ENCODE assay signal across 8 mouse cellular contexts in genomic region chr9:114797329-114798004, GRCm38 (mm10). TPM values are rescaled to one million over a fixed set of nuclear protein-coding genes. Genes with fewer than 3 reads are reported as not detected.
A peak's percentile ranks its signal among the peaks of the same experiment; 100 is the strongest.
DNase-seq lines count a peak whose midpoint lies in the region; ATAC-seq and TF ChIP-seq lines count a peak whose summit lies in the region.

No protein-coding gene starts in this region.

- no peaks in the 10 kb centered on the region for H3K36me3 ChIP-seq in forebrain, embryonic 16.5 days (ENCODE audit: control insufficient read depth, insufficient read depth)
- peaks cover 8% of the 10 kb centered on the region; the same call in 1 of the 2 replicates for H3K36me3 ChIP-seq in liver, postnatal 0 days (replicated peaks; ENCODE audit: insufficient read depth, low read length)
- no peaks in the 10 kb centered on the region for H3K36me3 ChIP-seq in neural tube, embryonic 15.5 days

- no peaks in the 10 kb centered on the region for H3K27me3 ChIP-seq in forebrain, embryonic 16.5 days (replicated peaks; ENCODE audit: control insufficient read depth, insufficient read depth, low read length)
- H3K27me3 ChIP-seq in liver, postnatal 0 days (ENCODE audit: insufficient read depth, low read length), result no peaks in the 10 kb centered on the region
- 0 out of 2 replicates have a peak, but pooled peaks cover 3% of the 10 kb centered on the region for H3K27me3 ChIP-seq in neural tube, embryonic 15.5 days (replicated peaks)

- H3K4me1 ChIP-seq in forebrain, embryonic 16.5 days (replicated peaks; ENCODE audit: control insufficient read depth, insufficient read depth, low read length), result peaks cover 4% of the 10 kb centered on the region
- H3K4me1 ChIP-seq in liver, postnatal 0 days (ENCODE audit: insufficient read depth), result peaks cover 4% of the 10 kb centered on the region; the same call in 1 of the 2 replicates
- peaks cover 7% of the 10 kb centered on the region for H3K4me1 ChIP-seq in neural tube, embryonic 15.5 days

- H3K9ac ChIP-seq in forebrain, embryonic 16.5 days (replicated peaks; ENCODE audit: low read depth, low read length), result 0 out of 2 replicates have a peak overlapping the region, but pooled peaks have one; percentile 8
- no peak overlapping the region for H3K9ac ChIP-seq in liver, postnatal 0 days (replicated peaks)
- no peak overlapping the region for H3K9ac ChIP-seq in neural tube, embryonic 15.5 days (replicated peaks)

- no peaks in the 10 kb centered on the region for H3K9me3 ChIP-seq in forebrain, embryonic 16.5 days (ENCODE audit: control insufficient read depth, low read length)
- H3K9me3 ChIP-seq in liver, postnatal 0 days (ENCODE audit: low read length), result no peaks in the 10 kb centered on the region
- H3K9me3 ChIP-seq in neural tube, embryonic 15.5 days (replicated peaks), result no peaks in the 10 kb centered on the region

- ATAC-seq in forebrain, embryonic 16.5 days, result peak; percentile 86
- peak; percentile 73 for ATAC-seq in liver, postnatal 0 days
- ATAC-seq in neural tube, embryonic 15.5 days (ENCODE audit: low FRiP score), result peak; percentile 89

- 50% methylated on average over 11 of the region's 11 CpGs for WGBS in forebrain, embryonic 16.5 days
- WGBS in liver, postnatal 0 days (ENCODE audit: insufficient replicate concordance), result 56% methylated on average over 11 of the region's 11 CpGs
- WGBS in neural tube, embryonic 15.5 days, result 51% methylated on average over 11 of the region's 11 CpGs

- no peak overlapping the region for H3K4me3 ChIP-seq in forebrain, embryonic 16.5 days (replicated peaks; ENCODE audit: low read length)
- no peak overlapping the region for H3K4me3 ChIP-seq in liver, postnatal 0 days (ENCODE audit: low read depth, low read length)
- no peak overlapping the region for H3K4me3 ChIP-seq in neural tube, embryonic 15.5 days (replicated peaks)

- intact Hi-C loops in heart, postnatal 25 days (cut with DNase I), result loop anchor here (1.0 to 5.0 kb wide), 4 partner anchors 45 to 160 kb away; no protein-coding TSS in a partner anchor

- TF ChIP-seq CTCF in liver, postnatal 0 days (IDR thresholded peaks at IDR 0.05; ENCODE audit: low read depth), result peak; percentile 97

- H3K27ac ChIP-seq in forebrain, embryonic 16.5 days (ENCODE audit: low read length), result no peak overlapping the region
- no peak overlapping the region for H3K27ac ChIP-seq in liver, postnatal 0 days (ENCODE audit: low read depth)
- H3K27ac ChIP-seq in neural tube, embryonic 15.5 days (replicated peaks), result no peak overlapping the region

- TF ChIP-seq EP300 in liver, postnatal 0 days (IDR thresholded peaks at IDR 0.05; ENCODE audit: low read depth), result no peak

- DNase-seq in ES-CJ7 (ENCODE audit: low read depth, low spot score), result peak; percentile 67
- peak; percentile 65 for DNase-seq in cerebellum, adult 11-12 months
- peak; percentile 67 for DNase-seq in heart, postnatal 25 days (ENCODE audit: low spot score)
- DNase-seq in layer of hippocampus, adult 11-12 months (ENCODE audit: low spot score), result peak; percentile 89
- DNase-seq in liver, postnatal 0 days, result peak; percentile 82
- DNase-seq in testis, postnatal 10 days (ENCODE audit: low spot score), result peak; percentile 89

- H3K4me2 ChIP-seq in forebrain, embryonic 16.5 days (ENCODE audit: low read length), result no peak overlapping the region
- no peak overlapping the region for H3K4me2 ChIP-seq in liver, postnatal 0 days (ENCODE audit: low read depth, low read length)
- no peak overlapping the region for H3K4me2 ChIP-seq in neural tube, embryonic 15.5 days

RNA-seq across cellular contexts. Expression of gene Cmtm7, which starts 15.8 kb away (rescaled TPM):
- 13.9 and 14.6 TPM in 2 replicates for polyA plus RNA-seq in forebrain, embryonic 16.5 days (2015; fragmentation: Nextera tagmentation; extraction: Ambion mirVana)
- total RNA-seq in heart, postnatal 25 days (2021), result 10 to 100 TPM; 14.0 to 14.1 TPM
- polyA plus RNA-seq in liver, postnatal 0 days (2015; fragmentation: Nextera tagmentation; extraction: Ambion mirVana), result 57.7 and 58.2 TPM in 2 replicates
- 13.0 and 71.4 TPM in 2 replicates for polyA plus RNA-seq in neural tube, embryonic 15.5 days (2015; fragmentation: Nextera tagmentation; extraction: Ambion mirVana)

RNA-seq across cellular contexts. Expression of gene Cmtm8, which starts 46.5 kb away (rescaled TPM):
- 6.3 and 8.2 TPM in 2 replicates for polyA plus RNA-seq in forebrain, embryonic 16.5 days (2015; fragmentation: Nextera tagmentation; extraction: Ambion mirVana)
- total RNA-seq in heart, postnatal 25 days (2021), result 10 to 100 TPM in 1 of 2 experiments, 1 to 10 TPM in 1; 9.9 to 10.1 TPM
- 109 and 110 TPM in 2 replicates for polyA plus RNA-seq in liver, postnatal 0 days (2015; fragmentation: Nextera tagmentation; extraction: Ambion mirVana)
- 10.9 and 13.4 TPM in 2 replicates for polyA plus RNA-seq in neural tube, embryonic 15.5 days (2015; fragmentation: Nextera tagmentation; extraction: Ambion mirVana)
